Mouse (Mus musculus) heart, adult 9 months (tissue): ENCODE data around the gene Cd47.

Experiments
- DNase-seq, 2 experiments: peaks; one replicate each; pipeline ENCODE4 v3.0.0; 2022; ENCODE audit warnings: low spot score in 2 of 2

Gene Cd47

GRCm38 (mm10) chr16:49799597-49800561 is at the start of gene Cd47:
Cd47 (plus strand) TSS chr16:49800533.
- DNase-seq = peak; percentile 17 to 55

GRCm38 (mm10) chr16:49752906-49753305 is 47.4 kb upstream of the Cd47 start:
- no peak for DNase-seq

- DNase-seq = no peak
Measured at GRCm38 (mm10) chr16:49753318-49753717, 47.0 kb upstream of the Cd47 start.

GRCm38 (mm10) chr16:49760517-49761203 is 39.7 kb upstream of the Cd47 start:
- DNase-seq = no peak

GRCm38 (mm10) chr16:49761981-49762380 is 38.4 kb upstream of the Cd47 start:
- no peak for DNase-seq

GRCm38 (mm10) chr16:49766326-49766725 is 34.0 kb upstream of the Cd47 start:
- peak; percentile 29 to 41 for DNase-seq

- DNase-seq = no peak
Measured at GRCm38 (mm10) chr16:49768491-49769031, 31.8 kb upstream of the Cd47 start.

- DNase-seq = peak in 1 of 2 experiments; percentile 16
Measured at GRCm38 (mm10) chr16:49769831-49770261, 30.5 kb upstream of the Cd47 start.

GRCm38 (mm10) chr16:49770320-49771189 is 29.8 kb upstream of the Cd47 start:
- no peak for DNase-seq

- DNase-seq = no peak
Measured at GRCm38 (mm10) chr16:49771609-49772396, 28.5 kb upstream of the Cd47 start.

GRCm38 (mm10) chr16:49772576-49772975 is 27.8 kb upstream of the Cd47 start:
- DNase-seq = no peak

GRCm38 (mm10) chr16:49773068-49773467 is 27.3 kb upstream of the Cd47 start:
- no peak for DNase-seq

GRCm38 (mm10) chr16:49774059-49775001 is 26.0 kb upstream of the Cd47 start:
- DNase-seq = no peak

GRCm38 (mm10) chr16:49775002-49775966 is 25.0 kb upstream of the Cd47 start:
- DNase-seq = no peak

- no peak for DNase-seq
Measured at GRCm38 (mm10) chr16:49776981-49777380, 23.4 kb upstream of the Cd47 start.

GRCm38 (mm10) chr16:49781556-49782156 is 18.7 kb upstream of the Cd47 start:
- no peak for DNase-seq

GRCm38 (mm10) chr16:49783369-49783768 is 17.0 kb upstream of the Cd47 start:
- DNase-seq = no peak

- DNase-seq = no peak
Measured at GRCm38 (mm10) chr16:49786116-49786515, 14.2 kb upstream of the Cd47 start.
